Mouse (Mus musculus): ENCODE data around the gene Gm2042.
"Not testable (repeated sequence)": the region's sequence is repeated elsewhere in the genome, so short reads cannot be mapped to it uniquely, and the experiment has no call there.

Gm2042 gene

GRCm38 (mm10) chr12:87953780-87954179 is at the start of gene Gm2042:
Gene Gm2042, plus strand, starts transcription at chr12:87954080.
- DNase-seq = not testable (repeated sequence)

GRCm38 (mm10) chr12:87919721-87920120 is 34.2 kb upstream of the Gm2042 start, which contains the start of gene Gm2035:
Gene Gm2035, minus strand, starts transcription at chr12:87919857.
- DNase-seq = not testable (repeated sequence)

DNA sequence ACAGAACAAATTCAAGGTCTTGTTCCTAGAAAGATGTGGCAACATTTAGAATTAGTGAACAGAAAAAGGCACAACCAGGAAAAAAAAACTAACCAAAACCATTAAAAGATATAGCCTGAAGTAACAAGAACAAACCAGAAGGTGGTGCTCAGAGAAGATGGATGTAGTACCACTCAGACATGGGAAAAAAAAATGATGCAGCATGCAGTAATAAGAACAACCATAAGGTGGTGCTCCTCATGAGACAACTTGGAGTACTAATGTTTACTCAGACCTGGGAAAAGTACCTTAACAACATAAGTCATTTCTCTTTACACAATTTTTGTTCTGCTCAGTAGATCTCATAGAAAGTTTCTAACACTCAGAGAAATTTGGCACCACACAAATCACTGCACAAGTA is 30.1 kb downstream of the Gm2042 start:
- DNase-seq = not testable (repeated sequence)

- not testable (repeated sequence) for DNase-seq
Measured at GRCm38 (mm10) chr12:88004118-88004517, 50.2 kb downstream of the Gm2042 start.
